Mouse (Mus musculus) erythroblast, adult 5-6 weeks (primary cell): ENCODE data around the gene Klhl3. TPM values are rescaled to one million over a fixed set of nuclear protein-coding genes. Genes with fewer than 3 reads are reported as not detected.

ENCODE experiments used
- ATAC-seq: replicated peaks from 2 replicates; pipeline ENCODE4 v1.8.0; 2016; ENCODE audit warnings: moderate number of reproducible peaks, mild to moderate bottlenecking, moderate TSS enrichment, inconsistent platforms; ENCODE audit not compliant: poor library complexity, low FRiP score, severe bottlenecking
- total RNA-seq, 2 experiments: library from RNA; stranded (forward) in 1 of 2; stranded (reverse) in 1 of 2; fragments of 150-400 nt in 1 of 2; fragments of 200-764, 138-1000 nt in 1 of 2; gene quantifications; 2 replicates each; pipeline versions ENCODE4 v1.2.3 to v1.2.4; 2015 to 2017; ENCODE audit warnings: low replicate concordance in 2 of 2

Klhl3 gene
- total RNA-seq, 2 experiments from 2014 or later, result not detected

GRCm38 (mm10) chr13:58035470-58036156, 77.8 kb downstream of the Klhl3 start:
- no peak for ATAC-seq

- no peak for ATAC-seq
Observed at GRCm38 (mm10) chr13:58034985-58035384, 78.4 kb downstream of the Klhl3 start.

- no peak for ATAC-seq
Observed at GRCm38 (mm10) chr13:58034507-58034906, 78.9 kb downstream of the Klhl3 start.

GRCm38 (mm10) chr13:58031755-58032154, 81.6 kb downstream of the Klhl3 start:
- no peak for ATAC-seq

- ATAC-seq, result no peak
Observed at GRCm38 (mm10) chr13:58027115-58027514, 86.3 kb downstream of the Klhl3 start.

- ATAC-seq, result no peak
Observed at GRCm38 (mm10) chr13:58025701-58026414, 87.5 kb downstream of the Klhl3 start.

- no peak for ATAC-seq
Observed at GRCm38 (mm10) chr13:58023726-58024453, 89.5 kb downstream of the Klhl3 start.

- ATAC-seq, result no peak
Observed at GRCm38 (mm10) chr13:58023001-58023560, 90.3 kb downstream of the Klhl3 start.

- ATAC-seq, result no peak
Observed at GRCm38 (mm10) chr13:58020428-58020827, 93.0 kb downstream of the Klhl3 start.

GRCm38 (mm10) chr13:58017298-58017697, 96.1 kb downstream of the Klhl3 start:
- ATAC-seq, result no peak

GRCm38 (mm10) chr13:58012067-58012925, 101.1 kb downstream of the Klhl3 start:
- ATAC-seq, result no peak

GRCm38 (mm10) chr13:58011526-58011925, 101.9 kb downstream of the Klhl3 start:
- ATAC-seq, result no peak

GRCm38 (mm10) chr13:58010416-58010815, 103.0 kb downstream of the Klhl3 start:
- ATAC-seq, result no peak

- ATAC-seq, result no peak
Observed at GRCm38 (mm10) chr13:58009275-58009674, 104.1 kb downstream of the Klhl3 start.

- no peak for ATAC-seq
Observed at GRCm38 (mm10) chr13:58008038-58008364, 105.4 kb downstream of the Klhl3 start.

- ATAC-seq, result no peak
Observed at GRCm38 (mm10) chr13:58007256-58008037, 105.9 kb downstream of the Klhl3 start.

- ATAC-seq, result no peak
Observed at GRCm38 (mm10) chr13:58001792-58002191, 111.6 kb downstream of the Klhl3 start.

- no peak for ATAC-seq
Observed at GRCm38 (mm10) chr13:57996536-57996935, 116.9 kb downstream of the Klhl3 start.

GRCm38 (mm10) chr13:57995864-57996263, 117.5 kb downstream of the Klhl3 start:
- no peak for ATAC-seq
